Mouse (Mus musculus) gastrocnemius, postnatal 25 days (tissue): ENCODE results near the gene Cds2. TPM values are rescaled to one million over a fixed set of nuclear protein-coding genes. Genes with fewer than 3 reads are reported as not detected.
"Not testable (repeated sequence)": the region's sequence is repeated elsewhere in the genome, so short reads cannot be mapped to it uniquely, and the experiment has no call there.

Source experiments
- DNase-seq: peaks from one replicate; pipeline ENCODE4 v3.0.0; 2022
- total RNA-seq, 2 experiments: library from RNA; stranded (reverse); gene quantifications; 1 replicate in 1 of 2; 2 replicates in 1 of 2; pipeline ENCODE4 v1.2.3; 2021

Cds2 gene
- total RNA-seq, 2 experiments from 2014 or later: 12.5 to 16.8 TPM

DNA sequence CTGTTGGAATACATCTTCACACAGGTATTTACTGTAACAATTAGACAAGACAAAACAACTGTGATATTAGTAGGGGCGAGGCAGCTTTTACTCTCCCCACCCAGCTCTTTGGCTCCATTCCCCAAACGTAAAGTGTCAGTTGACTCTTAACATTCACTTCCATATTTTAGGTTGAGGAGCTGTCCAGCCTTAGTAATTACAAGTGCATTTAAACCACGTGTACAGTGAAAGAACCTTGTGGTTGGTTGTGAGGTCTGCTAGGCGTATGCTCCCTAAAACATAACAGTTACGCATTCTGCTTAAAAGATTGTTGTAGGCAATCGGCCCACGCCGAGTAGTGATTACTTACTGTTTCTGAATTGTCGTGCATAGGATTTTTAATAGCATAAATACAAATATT lies 2.2 kb downstream of the Cds2 start:
- DNase-seq: no peak

DNA sequence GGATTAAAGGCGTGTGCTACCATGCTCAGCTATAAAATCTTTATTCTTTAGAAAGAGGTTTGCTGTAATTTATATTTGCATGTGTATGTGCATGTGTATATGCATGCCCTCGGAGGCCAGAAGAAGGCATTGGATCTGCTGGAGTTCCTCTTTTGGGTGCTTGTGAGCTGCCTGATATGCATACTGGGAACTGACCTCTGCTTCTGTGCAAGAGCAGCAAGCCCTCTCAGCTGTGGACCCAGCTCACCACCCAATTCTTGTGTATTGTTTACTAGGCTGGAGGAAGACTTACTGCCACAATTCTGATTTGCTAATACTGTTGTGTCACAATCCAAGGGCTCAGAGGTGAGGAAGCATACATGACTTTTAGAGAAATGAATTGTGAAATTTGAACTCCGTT lies 3.1 kb downstream of the Cds2 start:
- DNase-seq: no peak

GRCm38 (mm10) chr2:132269217-132269616 lies 6.3 kb downstream of the Cds2 start:
- no peak for DNase-seq

- DNase-seq: no peak
Observed at GRCm38 (mm10) chr2:132270331-132270951, 7.5 kb downstream of the Cds2 start.

GRCm38 (mm10) chr2:132272694-132273389 lies 9.9 kb downstream of the Cds2 start:
- DNase-seq: no peak

- no peak for DNase-seq
Observed at GRCm38 (mm10) chr2:132275527-132275926, 12.6 kb downstream of the Cds2 start.

DNA sequence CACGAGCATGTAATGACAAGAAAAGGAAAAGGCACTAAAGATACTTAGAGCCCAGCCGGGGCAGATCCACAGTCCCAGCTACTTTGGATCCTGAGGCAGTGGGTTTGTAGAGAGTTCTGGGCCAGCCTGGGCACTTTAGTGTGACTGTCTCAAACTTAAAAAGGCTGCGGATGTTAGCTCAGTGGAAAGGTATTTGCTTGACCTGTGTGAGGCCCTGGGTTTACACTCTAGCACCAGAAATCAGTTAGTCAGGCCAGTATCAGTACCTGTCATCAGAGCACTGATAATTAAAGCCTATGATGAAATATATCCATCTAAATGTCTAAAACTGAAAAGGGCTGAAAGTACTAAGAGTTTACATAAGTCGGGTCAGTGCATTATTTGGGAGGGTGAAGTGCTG lies 13.3 kb downstream of the Cds2 start:
- no peak for DNase-seq

- DNase-seq: no peak
Observed at GRCm38 (mm10) chr2:132278273-132278853, 15.4 kb downstream of the Cds2 start.

GRCm38 (mm10) chr2:132279336-132279882 lies 16.5 kb downstream of the Cds2 start:
- DNase-seq: no peak

GRCm38 (mm10) chr2:132279978-132280377 lies 17.0 kb downstream of the Cds2 start:
- peak; percentile 49 for DNase-seq

GRCm38 (mm10) chr2:132280518-132281120 lies 17.7 kb downstream of the Cds2 start:
- DNase-seq: no peak

- no peak for DNase-seq
Observed at GRCm38 (mm10) chr2:132281560-132282452, 18.9 kb downstream of the Cds2 start.

DNA sequence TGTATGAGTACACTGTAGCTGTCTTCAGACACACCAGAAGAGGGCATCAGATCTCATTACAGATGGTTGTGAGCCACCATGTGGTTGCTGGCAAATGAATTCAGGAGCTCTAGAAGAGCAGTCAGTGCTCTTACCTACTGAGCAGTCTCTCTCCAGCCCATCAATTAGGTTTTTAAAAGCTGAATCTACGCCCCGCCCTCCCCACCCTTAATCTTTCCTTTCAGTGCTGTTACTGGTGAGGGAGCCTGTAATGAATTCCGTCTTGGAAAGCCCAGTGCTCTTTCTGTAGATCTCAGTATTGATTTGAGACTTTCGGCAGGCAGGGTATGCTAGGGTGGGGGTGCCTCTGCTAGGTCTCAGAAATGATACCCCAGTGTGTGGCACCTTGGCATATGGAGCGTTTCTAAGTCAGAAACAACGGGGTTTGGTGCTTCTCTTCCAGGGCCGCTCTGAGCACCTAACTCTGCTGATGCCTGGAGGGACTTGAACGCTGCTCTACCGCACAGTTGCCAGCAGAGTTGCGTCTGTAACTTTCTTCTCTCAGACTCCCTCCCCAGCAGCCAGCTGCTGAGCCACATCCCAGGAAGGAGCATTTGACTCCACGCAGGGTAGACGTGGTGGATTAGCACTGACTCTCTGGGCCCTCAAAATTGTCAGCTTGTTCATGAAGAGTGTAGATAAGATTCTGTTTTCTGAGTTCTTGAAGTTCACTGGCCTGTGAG lies 19.7 kb downstream of the Cds2 start:
- no peak for DNase-seq

DNA sequence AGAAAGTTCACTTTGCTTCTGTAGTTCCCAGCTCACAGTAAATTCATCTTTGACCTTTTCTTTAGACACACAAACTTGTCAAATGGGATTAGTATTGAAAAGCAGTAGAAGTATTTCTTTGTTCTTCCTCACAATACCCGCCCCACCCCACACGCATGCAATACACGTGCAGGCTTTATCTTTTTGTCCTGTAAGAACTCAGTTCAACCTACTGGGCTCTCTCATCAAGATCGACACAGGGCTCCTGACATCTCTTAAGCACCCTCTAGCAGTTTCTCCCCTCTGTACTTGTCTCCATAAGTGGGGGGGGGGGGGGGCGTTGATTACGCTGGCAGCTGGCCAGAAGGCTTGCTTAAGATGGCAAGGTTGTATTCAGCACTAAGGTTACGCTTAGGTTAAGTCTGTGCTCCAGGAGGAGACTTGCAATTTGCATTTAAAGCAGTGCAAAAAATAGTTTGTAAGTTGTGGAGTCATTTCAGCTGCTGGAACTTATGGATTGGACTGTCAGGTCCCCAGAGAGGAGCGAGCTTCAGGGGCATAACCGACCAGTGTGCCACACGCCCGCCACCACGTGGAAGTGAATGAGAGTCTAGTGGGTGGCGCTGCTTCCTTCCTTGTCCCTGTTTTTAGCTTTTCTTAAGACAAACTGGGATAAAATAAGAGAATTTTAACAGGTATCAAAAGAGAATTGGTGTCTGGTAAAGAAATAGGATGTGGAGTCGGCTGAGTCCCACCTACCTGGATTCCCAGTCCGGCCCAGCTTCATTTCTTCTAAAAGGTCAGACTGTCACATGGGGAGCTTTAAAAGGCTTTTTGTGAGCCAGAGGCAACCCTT lies 20.5 kb downstream of the Cds2 start:
- DNase-seq: no peak

DNA sequence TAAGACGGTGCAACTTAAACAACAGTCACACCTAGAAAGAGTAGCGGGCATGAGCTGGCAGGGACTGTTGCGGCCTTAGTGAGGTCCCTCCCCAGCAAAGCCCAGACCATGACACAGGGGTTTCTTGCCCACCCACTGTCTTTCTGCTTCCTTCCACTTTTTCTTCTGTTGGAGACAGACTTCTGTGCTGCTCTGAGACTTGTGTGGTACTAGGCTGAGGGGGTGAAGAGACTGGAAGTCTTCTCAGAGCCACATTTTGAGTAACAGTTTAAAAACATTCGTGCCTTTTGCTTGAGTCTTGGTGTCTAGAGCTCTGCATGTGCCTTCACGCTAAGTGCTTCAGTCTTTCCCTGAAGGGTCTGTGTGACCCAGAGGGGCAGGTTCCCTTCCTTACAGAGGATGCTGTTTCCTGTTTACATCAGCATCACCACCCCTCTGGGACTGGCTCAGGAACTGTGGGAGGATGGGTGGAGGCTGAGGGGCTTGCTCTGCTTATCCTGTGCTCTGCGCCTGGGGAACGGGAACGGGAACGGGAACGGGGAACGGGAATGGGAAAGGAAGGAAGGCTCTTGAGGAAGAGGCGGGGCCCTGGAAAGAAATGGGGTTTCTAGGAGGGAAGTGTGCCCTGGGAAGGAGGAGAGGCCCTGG lies 21.7 kb downstream of the Cds2 start:
- DNase-seq: peak; percentile 71

- not testable (repeated sequence) for DNase-seq
Observed at GRCm38 (mm10) chr2:132285722-132286121, 22.8 kb downstream of the Cds2 start.

GRCm38 (mm10) chr2:132286376-132287076 lies 23.6 kb downstream of the Cds2 start:
- DNase-seq: no peak

- DNase-seq: not testable (repeated sequence)
Observed at GRCm38 (mm10) chr2:132289213-132289612, 26.3 kb downstream of the Cds2 start.

DNA sequence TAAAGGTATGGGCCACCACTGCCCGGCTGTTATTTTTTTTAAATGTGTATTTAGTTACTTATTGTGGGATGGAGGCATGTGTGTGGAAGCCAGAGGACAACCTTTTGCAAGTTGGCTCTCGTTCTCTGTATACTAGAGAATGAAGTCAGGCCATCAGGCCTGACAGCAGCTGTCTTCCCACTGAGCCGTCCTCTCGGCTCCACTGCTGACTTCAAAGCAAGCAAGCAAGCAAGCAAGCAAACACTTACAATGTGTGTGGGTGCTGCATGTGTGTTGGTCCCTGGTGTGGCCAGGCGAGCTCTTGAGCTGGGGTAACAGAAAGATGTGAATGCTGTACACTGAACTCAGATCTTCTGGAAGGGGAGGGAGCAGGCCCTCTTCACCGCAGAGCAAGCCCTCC lies 27.9 kb downstream of the Cds2 start:
- DNase-seq: no peak
